Mouse (Mus musculus) intestine, postnatal 0 days (tissue): ENCODE results near the gene Jmjd6. TPM values are rescaled to one million over a fixed set of nuclear protein-coding genes. Genes with fewer than 3 reads are reported as not detected.

Experiments used
- ATAC-seq: fragments of 200-750 bp; cut with Nextera tagmentation; 2 replicates; pipeline ENCODE4 v1.8.0; 2017; ENCODE audit warnings: mild to moderate bottlenecking, moderate TSS enrichment, moderate library complexity
- H3K27ac ChIP-seq: fragments of 300-500 bp; sonication (generic); 2 replicates; pipeline ENCODE4 v1.5.1; 2014; ENCODE audit warnings: mild to moderate bottlenecking, low read depth, low read length, moderate library complexity
- H3K27me3 ChIP-seq: fragments of 300-500 bp; sonication (generic); replicated peaks from 2 replicates; pipeline ENCODE4 v1.6.1; 2014; ENCODE audit warnings: low read length, mixed read lengths; ENCODE audit not compliant: control insufficient read depth, insufficient read depth
- H3K36me3 ChIP-seq: fragments of 300-500 bp; sonication (generic); 2 replicates; pipeline ENCODE4 v1.6.1; 2014; ENCODE audit warnings: mild to moderate bottlenecking, moderate library complexity; ENCODE audit not compliant: control insufficient read depth, insufficient read depth
- H3K4me1 ChIP-seq: fragments of 300-500 bp; sonication (generic); replicated peaks from 2 replicates; pipeline ENCODE4 v1.6.1; 2014; ENCODE audit warnings: antibody characterized with exemption, low read length, mixed read lengths; ENCODE audit not compliant: control insufficient read depth, insufficient read depth
- H3K4me2 ChIP-seq: fragments of 300-500 bp; sonication (generic); replicated peaks from 2 replicates; pipeline ENCODE4 v1.6.1; 2014; ENCODE audit warnings: low read depth, mild to moderate bottlenecking, moderate library complexity
- H3K4me3 ChIP-seq: fragments of 300-500 bp; sonication (generic); 2 replicates; pipeline ENCODE4 v1.5.1; 2014; ENCODE audit warnings: low read depth, low read length
- H3K9ac ChIP-seq: fragments of 300-500 bp; sonication (generic); 2 replicates; pipeline ENCODE4 v1.6.1; 2014; ENCODE audit warnings: mild to moderate bottlenecking, low read depth, low read length
- H3K9me3 ChIP-seq: fragments of 300-500 bp; sonication (generic); 2 replicates; pipeline ENCODE4 v1.6.1; 2016; ENCODE audit warnings: mixed run types; ENCODE audit not compliant: control insufficient read depth
- CTCF ChIP-seq: sonication (generic); IDR thresholded peaks from 2 replicates; pipeline ENCODE4 v1.5.1; 2016; ENCODE audit warnings: low read depth, mild to moderate bottlenecking, control low read depth, antibody characterized with exemption, moderate library complexity
- WGBS: fragments of 180-500 bp; shearing (Covaris S2); extraction: QIAGEN DNeasy Blood & Tissue Kit; methylation state at CpG from one replicate; pipeline ENCODE4 v1.1.7; 2014; 5-methylcytosine and 5-hydroxymethylcytosine counted together
- polyA plus RNA-seq: library from polyadenylated mRNA; unstranded; fragments of >200 nt; fragmentation: Nextera tagmentation; extraction: Ambion mirVana; gene quantifications from 2 replicates; pipeline ENCODE4 v1.2.1, GENCODE M21; 2015

Jmjd6 gene
- polyA plus RNA-seq, 1 experiment from 2014 or later = 44.4 TPM

DNA sequence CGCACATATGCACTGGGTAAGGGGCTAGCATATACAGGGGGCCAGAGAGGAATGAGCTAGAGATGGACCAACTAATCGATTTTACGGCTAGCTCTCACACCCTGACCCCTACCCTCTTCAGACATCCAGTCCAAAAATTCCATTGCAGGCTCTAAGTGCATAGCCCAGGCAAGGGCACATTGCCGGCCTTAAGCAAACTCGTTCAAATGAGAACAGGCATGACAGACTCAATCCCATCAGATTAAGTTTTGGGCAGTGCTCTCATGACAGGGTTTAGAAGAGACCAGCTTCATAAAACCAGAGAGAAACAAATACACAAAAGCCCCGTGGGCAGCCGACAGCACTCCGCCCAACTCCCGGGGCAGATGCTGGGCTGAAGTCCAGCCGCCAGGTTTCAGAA, 21.0 kb downstream of the Jmjd6 start:
- no peak for ATAC-seq
- H3K36me3 ChIP-seq = no peaks in the 10 kb centered on the region
- WGBS = 54% methylated on average over 10 of the region's 10 CpGs
- no peak overlapping the region for H3K27ac ChIP-seq
- H3K4me1 ChIP-seq = peaks cover 8% of the 10 kb centered on the region; the same call in 1 of the 2 replicates
- no peak for TF ChIP-seq CTCF
- no peak overlapping the region for H3K4me2 ChIP-seq
- H3K4me3 ChIP-seq = no peak overlapping the region
- H3K27me3 ChIP-seq = no peaks in the 10 kb centered on the region
- H3K9ac ChIP-seq = no peak overlapping the region
- no peaks in the 10 kb centered on the region for H3K9me3 ChIP-seq

DNA sequence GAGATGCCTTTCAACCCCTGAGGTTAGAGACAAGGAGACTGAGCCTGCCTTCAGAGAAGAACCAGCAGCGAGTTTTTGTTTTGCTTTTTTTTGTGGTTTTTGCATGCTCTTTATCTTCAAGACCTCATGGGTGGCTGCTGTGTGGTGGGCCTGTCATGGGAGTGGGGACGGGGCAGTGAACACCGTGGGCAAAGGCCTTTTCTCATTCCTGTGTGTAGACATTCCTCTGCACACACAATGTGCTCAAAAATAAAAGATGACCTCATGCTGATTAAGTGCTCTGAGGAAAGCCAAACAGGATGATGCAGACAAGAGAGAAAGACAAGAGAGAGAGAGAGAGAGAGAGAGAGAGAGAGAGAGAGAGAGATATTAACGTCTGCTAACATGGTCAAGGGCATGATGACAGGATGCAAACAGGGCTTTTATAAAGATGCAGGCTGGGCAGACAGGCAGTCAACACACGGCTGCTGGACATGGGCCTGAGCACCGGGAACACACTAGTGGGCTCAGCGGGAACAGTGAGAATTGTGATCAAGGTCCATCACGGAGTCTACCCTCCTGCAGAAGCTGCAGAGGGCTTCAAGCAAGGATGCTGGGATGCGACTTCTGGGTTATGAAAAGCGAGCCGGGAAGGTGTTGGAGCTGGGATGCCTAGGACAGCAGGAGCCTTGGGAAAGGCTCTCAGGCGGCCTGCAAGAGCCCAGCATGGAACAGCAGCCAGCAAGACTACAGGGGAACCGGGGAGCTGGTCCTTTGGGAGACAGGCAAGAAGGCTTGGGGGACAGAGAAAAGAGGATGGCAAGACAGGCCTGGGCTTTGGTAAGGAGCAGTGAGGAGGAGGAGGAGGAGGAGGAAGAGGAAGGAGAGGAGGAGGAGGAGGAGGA, 21.9 kb downstream of the Jmjd6 start:
- Histone ChIP-seq H3K36me3 (no peaks in the 10 kb centered on the region), H3K27ac (no peak overlapping the region), H3K9ac (no peak overlapping the region), H3K4me2 (no peak overlapping the region), H3K9me3 (no peaks in the 10 kb centered on the region), H3K27me3 (no peaks in the 10 kb centered on the region), H3K4me3 (no peak overlapping the region), H3K4me1 (peaks cover 10% of the 10 kb centered on the region; the same call in 1 of the 2 replicates)
- no peak for TF ChIP-seq CTCF
- 65% methylated on average over 13 of the region's 13 CpGs for WGBS
- ATAC-seq = no peak

DNA sequence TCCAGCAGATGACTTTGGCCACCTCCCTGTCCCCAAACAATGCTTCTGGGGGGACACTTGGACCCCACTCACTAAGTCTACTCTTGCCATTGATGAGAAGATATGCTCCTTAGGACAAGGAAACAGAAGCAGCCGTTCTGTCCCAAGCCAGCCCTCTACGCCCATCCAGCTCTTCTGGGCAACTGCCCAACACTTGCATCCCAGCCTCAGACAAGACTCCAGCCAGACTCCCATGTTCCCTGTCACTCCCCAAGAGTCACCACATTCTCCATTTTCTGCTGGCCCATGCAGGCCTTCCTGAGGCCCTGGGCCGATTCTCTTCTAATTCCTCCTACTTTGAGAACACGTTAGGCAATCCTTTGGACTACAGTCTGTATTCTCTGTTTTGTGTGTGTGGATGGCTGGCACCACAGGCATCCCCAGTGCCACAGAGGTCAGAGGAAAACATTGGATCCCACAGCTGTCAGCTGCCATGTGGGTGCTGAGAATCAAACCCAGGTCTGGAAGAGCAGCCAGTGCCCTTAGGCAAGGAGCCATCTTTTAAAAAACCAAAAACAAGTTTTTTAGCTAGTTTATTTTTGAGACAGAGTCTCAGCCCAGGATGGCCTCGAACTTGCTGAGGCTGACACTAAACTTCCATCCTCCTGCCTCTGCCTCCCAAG, 23.2 kb downstream of the Jmjd6 start:
- no peak overlapping the region for H3K27ac ChIP-seq
- no peak overlapping the region for H3K4me3 ChIP-seq
- H3K4me1 ChIP-seq = peaks cover 10% of the 10 kb centered on the region
- no peak for ATAC-seq
- no peak overlapping the region for H3K4me2 ChIP-seq
- no peak overlapping the region for H3K9ac ChIP-seq
- no peak for TF ChIP-seq CTCF
- no peaks in the 10 kb centered on the region for H3K27me3 ChIP-seq
- WGBS = 72% methylated on average over 5 of the region's 5 CpGs
- H3K9me3 ChIP-seq = no peaks in the 10 kb centered on the region
- no peaks in the 10 kb centered on the region for H3K36me3 ChIP-seq

DNA sequence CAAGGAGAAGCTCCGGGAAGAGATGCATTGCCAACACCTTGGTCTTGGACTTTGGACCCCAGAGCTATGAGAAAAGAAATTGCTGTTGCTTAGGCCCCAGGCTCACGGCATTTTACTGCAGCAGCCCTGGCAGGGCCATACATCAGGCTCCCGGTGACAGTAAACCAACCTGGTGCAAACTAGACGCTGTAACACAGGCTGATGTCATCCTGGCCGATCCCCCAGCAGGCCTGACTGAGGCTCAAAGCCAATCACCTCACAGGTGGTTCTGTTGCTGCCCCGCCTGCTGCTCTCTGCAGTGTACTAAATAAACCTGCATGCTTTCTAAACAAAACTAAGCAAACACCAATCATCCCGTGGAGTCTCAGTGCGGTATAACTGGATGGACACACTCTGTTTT, 24.5 kb downstream of the Jmjd6 start:
- Histone ChIP-seq H3K4me3 (no peak overlapping the region), H3K27ac (peak overlapping the region; percentile 31; the same call in 1 of the 2 replicates), H3K27me3 (no peaks in the 10 kb centered on the region), H3K9me3 (no peaks in the 10 kb centered on the region), H3K36me3 (no peaks in the 10 kb centered on the region; the same call in 1 of the 2 replicates), H3K9ac (no peak overlapping the region), H3K4me1 (peaks cover 17% of the 10 kb centered on the region), H3K4me2 (no peak overlapping the region)
- ATAC-seq = peak; percentile 92
- 25% methylated on average over 8 of the region's 8 CpGs for WGBS
- no peak for TF ChIP-seq CTCF

DNA sequence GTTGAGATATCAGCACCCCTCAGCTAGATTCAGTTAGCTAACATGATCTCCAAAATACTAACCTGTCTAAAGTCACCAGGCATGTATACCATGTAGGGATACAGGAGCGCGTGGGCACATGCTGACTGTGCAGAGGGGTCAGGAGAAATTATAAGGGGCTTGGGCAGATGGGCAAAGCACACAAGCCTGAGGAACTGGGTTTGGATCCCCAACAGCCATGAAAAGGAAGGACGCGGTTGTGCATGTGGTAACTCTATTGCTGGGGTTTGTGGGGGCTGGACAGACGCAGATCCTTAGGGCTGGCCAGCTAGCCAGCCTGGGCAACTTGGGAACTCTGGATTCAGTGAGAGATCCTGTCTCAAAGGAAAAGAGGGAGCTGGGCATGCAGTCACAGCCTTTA, 25.7 kb downstream of the Jmjd6 start:
- WGBS = 97% methylated on average over 5 of the region's 5 CpGs
- no peaks in the 10 kb centered on the region for H3K27me3 ChIP-seq
- no peak overlapping the region for H3K27ac ChIP-seq
- H3K9me3 ChIP-seq = no peaks in the 10 kb centered on the region
- no peak for TF ChIP-seq CTCF
- ATAC-seq = no peak
- H3K4me2 ChIP-seq = no peak overlapping the region
- H3K36me3 ChIP-seq = no peaks in the 10 kb centered on the region; the same call in 1 of the 2 replicates
- H3K4me3 ChIP-seq = no peak overlapping the region
- H3K4me1 ChIP-seq = peaks cover 17% of the 10 kb centered on the region
- no peak overlapping the region for H3K9ac ChIP-seq

DNA sequence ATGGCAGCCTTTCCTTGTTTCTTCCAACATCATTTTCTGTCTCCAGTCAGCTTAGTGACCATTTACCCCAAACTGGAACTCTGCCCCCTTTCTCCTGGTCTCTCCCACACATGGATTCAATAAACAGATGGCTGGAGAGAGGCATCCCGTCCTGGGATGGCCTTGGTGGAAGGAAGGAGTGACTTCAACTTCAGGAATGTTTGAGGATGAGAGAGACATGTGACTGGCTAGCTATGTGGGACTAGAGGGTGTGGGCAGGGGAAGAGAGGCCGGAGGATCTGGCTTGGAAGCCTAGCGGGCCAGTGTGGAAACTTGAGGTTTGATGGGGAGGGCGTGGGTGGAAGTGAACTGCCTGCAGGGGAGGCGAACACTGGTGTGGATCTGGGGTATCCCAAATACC, 26.5 kb downstream of the Jmjd6 start:
- no peak for ATAC-seq
- TF ChIP-seq CTCF = 0 out of 2 replicates have a peak, but pooled peaks have one; percentile 18
- H3K27ac ChIP-seq = no peak overlapping the region
- H3K9me3 ChIP-seq = no peaks in the 10 kb centered on the region
- H3K36me3 ChIP-seq = no peaks in the 10 kb centered on the region; the same call in 1 of the 2 replicates
- no peak overlapping the region for H3K4me2 ChIP-seq
- H3K9ac ChIP-seq = no peak overlapping the region
- no peaks in the 10 kb centered on the region for H3K27me3 ChIP-seq
- H3K4me1 ChIP-seq = peaks cover 17% of the 10 kb centered on the region
- WGBS = 74% methylated on average over 5 of the region's 5 CpGs
- no peak overlapping the region for H3K4me3 ChIP-seq
